Mouse (Mus musculus): Measurements from ENCODE around the gene Mettl24.

DNA sequence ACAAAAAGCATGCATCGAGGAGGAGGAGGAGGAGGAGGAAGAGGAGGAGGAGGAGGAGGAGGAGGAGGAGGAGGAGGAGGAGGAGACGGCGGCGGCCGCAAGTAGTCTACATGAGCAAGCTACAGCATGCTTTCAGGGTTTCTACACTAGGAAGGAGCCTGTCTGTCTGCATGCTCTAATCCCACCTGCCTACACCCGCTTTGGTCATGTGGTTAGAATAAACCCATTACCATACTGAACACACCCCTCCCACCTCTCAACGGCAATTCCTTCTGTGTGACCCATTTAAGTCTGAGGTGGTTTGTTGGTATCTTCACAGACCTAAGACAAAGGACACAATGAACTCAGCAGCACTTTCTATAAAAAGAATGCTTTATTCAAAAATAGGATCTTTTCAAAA lies 148.2 kb downstream of the Mettl24 start:
- TF ChIP-seq CTCF (IDR thresholded peaks at IDR 0.05; ENCODE audit: borderline replicate concordance, insufficient read depth, low read depth, low read length) (no peak), POLR2A (IDR thresholded peaks at IDR 0.05; ENCODE audit: borderline replicate concordance, insufficient read depth, low read length) (no peak)

All from cerebellum, adult 2 months (tissue).